Mouse (Mus musculus) common myeloid progenitor, adult 5-6 weeks (primary cell): Measurements from ENCODE around the gene Nckap5l. TPM values are rescaled to one million over a fixed set of nuclear protein-coding genes. Genes with fewer than 3 reads are reported as not detected.
A peak's percentile ranks its signal among the peaks of the same experiment; 100 is the strongest.
"Not testable (repeated sequence)": the region's sequence is repeated elsewhere in the genome, so short reads cannot be mapped to it uniquely, and the experiment has no call there.

Source experiments
- ATAC-seq: replicated peaks from 2 replicates; pipeline ENCODE4 v1.8.0; 2016; ENCODE audit warnings: low read depth, mild to moderate bottlenecking, moderate TSS enrichment, inconsistent platforms; ENCODE audit not compliant: poor library complexity, severe bottlenecking
- total RNA-seq: library from RNA; stranded (forward); fragments of 200-1000, 187-1606 nt; gene quantifications from 2 replicates; pipeline ENCODE4 v1.2.3, GENCODE M21; 2017

Nckap5l gene
- total RNA-seq, 1 experiment from 2014 or later, result 6.7 TPM

GRCm38 (mm10) chr15:99403159-99403889 is 54.2 kb downstream of the Nckap5l start:
- ATAC-seq, result no peak

- ATAC-seq, result no peak
Measured at GRCm38 (mm10) chr15:99400602-99401001, 56.9 kb downstream of the Nckap5l start.

GRCm38 (mm10) chr15:99399503-99400245 is 57.9 kb downstream of the Nckap5l start:
- no peak for ATAC-seq

GRCm38 (mm10) chr15:99397622-99398021 is 59.9 kb downstream of the Nckap5l start:
- ATAC-seq, result no peak

- ATAC-seq, result no peak
Measured at GRCm38 (mm10) chr15:99396875-99397274, 60.7 kb downstream of the Nckap5l start.

GRCm38 (mm10) chr15:99396462-99396861 is 61.1 kb downstream of the Nckap5l start:
- no peak for ATAC-seq

- ATAC-seq, result peak; percentile 34
Measured at GRCm38 (mm10) chr15:99393386-99394252, 63.9 kb downstream of the Nckap5l start.

- ATAC-seq, result peak; percentile 79
Measured at GRCm38 (mm10) chr15:99392486-99393385, 64.8 kb downstream of the Nckap5l start, which contains the start of gene Tmbim6. TSS of gene Tmbim6 (plus strand) at chr15:99392882.

GRCm38 (mm10) chr15:99391975-99392374 is 65.6 kb downstream of the Nckap5l start:
- ATAC-seq, result no peak

GRCm38 (mm10) chr15:99390472-99391401 is 66.8 kb downstream of the Nckap5l start:
- ATAC-seq, result no peak

- peak; percentile 45 for ATAC-seq
Measured at GRCm38 (mm10) chr15:99387976-99388375, 69.6 kb downstream of the Nckap5l start.

- no peak for ATAC-seq
Measured at GRCm38 (mm10) chr15:99386796-99387195, 70.8 kb downstream of the Nckap5l start.

GRCm38 (mm10) chr15:99386110-99386509 is 71.4 kb downstream of the Nckap5l start:
- not testable (repeated sequence) for ATAC-seq

GRCm38 (mm10) chr15:99384071-99384470 is 73.5 kb downstream of the Nckap5l start:
- ATAC-seq, result no peak

- no peak for ATAC-seq
Measured at GRCm38 (mm10) chr15:99382893-99383292, 74.7 kb downstream of the Nckap5l start.

- ATAC-seq, result no peak
Measured at GRCm38 (mm10) chr15:99376240-99376639, 81.3 kb downstream of the Nckap5l start.

GRCm38 (mm10) chr15:99375581-99375980 is 82.0 kb downstream of the Nckap5l start:
- ATAC-seq, result no peak

GRCm38 (mm10) chr15:99375036-99375435 is 82.5 kb downstream of the Nckap5l start:
- ATAC-seq, result no peak
